Mouse (Mus musculus): ENCODE measurements around the gene Cdkal1. TPM values are rescaled to one million over a fixed set of nuclear protein-coding genes. Genes with fewer than 3 reads are reported as not detected.
A peak's percentile ranks its signal among the peaks of the same experiment; 100 is the strongest.

Gene Cdkal1
- 10.3 and 11.1 TPM in 2 replicates for polyA plus RNA-seq (2012; rRNA removed)

GRCm38 (mm10) chr13:29855281-29856031, at the start of gene Cdkal1:
Gene Cdkal1, minus strand, starts transcription at chr13:29855674.
- H3K4me3 ChIP-seq (replicated peaks; ENCODE audit: insufficient read depth, low read depth, low read length) = peak within 1 kb of the TSS; percentile 99
- no peaks in the 10 kb centered on the region for H3K4me1 ChIP-seq (ENCODE audit: control insufficient read depth, insufficient read depth, low read length)
- H3K27me3 ChIP-seq (ENCODE audit: control insufficient read depth, insufficient read depth, low read length) = no peaks in the 10 kb centered on the region
- TF ChIP-seq POLR2A (IDR thresholded peaks at IDR 0.05; ENCODE audit: borderline replicate concordance, insufficient read depth, low read length) (peak; percentile 70; the same call in 1 of the 2 replicates), CTCF (IDR thresholded peaks at IDR 0.05; ENCODE audit: borderline replicate concordance, insufficient read depth, low read depth, low read length) (peak; percentile 31; the same call in 1 of the 2 replicates)
- peak; percentile 87 to 90 for DNase-seq
- WGBS = under 1% methylated on average over 33 of the region's 33 CpGs
- peak within 1 kb of the TSS; percentile 84; the same call in 1 of the 2 replicates for H3K27ac ChIP-seq (ENCODE audit: insufficient read depth, low read length)

- Histone ChIP-seq H3K27me3 (ENCODE audit: control insufficient read depth, insufficient read depth, low read length) (no peaks in the 10 kb centered on the region), H3K4me3 (replicated peaks; ENCODE audit: insufficient read depth, low read depth, low read length) (no peak overlapping the region), H3K4me1 (ENCODE audit: control insufficient read depth, insufficient read depth, low read length) (no peaks in the 10 kb centered on the region), H3K27ac (ENCODE audit: insufficient read depth, low read length) (no peak overlapping the region)
- WGBS = 100% methylated on average over 1 of the region's 1 CpGs
- TF ChIP-seq CTCF (IDR thresholded peaks at IDR 0.05; ENCODE audit: borderline replicate concordance, insufficient read depth, low read depth, low read length) (no peak), POLR2A (IDR thresholded peaks at IDR 0.05; ENCODE audit: borderline replicate concordance, insufficient read depth, low read length) (no peak)
- DNase-seq = no peak
These were observed 47.9 kb upstream of the Cdkal1 start for GRCm38 (mm10) chr13:29903341-29903740.

GRCm38 (mm10) chr13:29902676-29903075, 47.2 kb upstream of the Cdkal1 start:
- no peak for TF ChIP-seq CTCF (IDR thresholded peaks at IDR 0.05; ENCODE audit: borderline replicate concordance, insufficient read depth, low read depth, low read length)
- no peak for TF ChIP-seq POLR2A (IDR thresholded peaks at IDR 0.05; ENCODE audit: borderline replicate concordance, insufficient read depth, low read length)

GRCm38 (mm10) chr13:29901641-29902040, 46.2 kb upstream of the Cdkal1 start:
- DNase-seq = no peak
- WGBS = 83% methylated on average over 4 of the region's 4 CpGs

More at GRCm38 (mm10) chr13:29902676-29903075, 47.2 kb upstream of the Cdkal1 start:
- no peak overlapping the region for H3K4me3 ChIP-seq (replicated peaks; ENCODE audit: insufficient read depth, low read depth, low read length)
- H3K4me1 ChIP-seq (ENCODE audit: control insufficient read depth, insufficient read depth, low read length) = no peaks in the 10 kb centered on the region
- WGBS = 95% methylated on average over 1 of the region's 1 CpGs
- no peak overlapping the region for H3K27ac ChIP-seq (ENCODE audit: insufficient read depth, low read length)
- no peaks in the 10 kb centered on the region for H3K27me3 ChIP-seq (ENCODE audit: control insufficient read depth, insufficient read depth, low read length)
- DNase-seq = no peak

GRCm38 (mm10) chr13:29866780-29867179, 11.3 kb upstream of the Cdkal1 start:
- no peak overlapping the region for H3K27ac ChIP-seq (ENCODE audit: insufficient read depth, low read length)
- DNase-seq = no peak
- H3K27me3 ChIP-seq (ENCODE audit: control insufficient read depth, insufficient read depth, low read length) = no peaks in the 10 kb centered on the region
- H3K4me3 ChIP-seq (replicated peaks; ENCODE audit: insufficient read depth, low read depth, low read length) = no peak overlapping the region
- H3K4me1 ChIP-seq (ENCODE audit: control insufficient read depth, insufficient read depth, low read length) = no peaks in the 10 kb centered on the region
- TF ChIP-seq CTCF (IDR thresholded peaks at IDR 0.05; ENCODE audit: borderline replicate concordance, insufficient read depth, low read depth, low read length) (no peak), POLR2A (IDR thresholded peaks at IDR 0.05; ENCODE audit: borderline replicate concordance, insufficient read depth, low read length) (no peak)
- WGBS = 99% methylated on average over 3 of the region's 3 CpGs

More at GRCm38 (mm10) chr13:29901641-29902040, 46.2 kb upstream of the Cdkal1 start:
- no peaks in the 10 kb centered on the region for H3K27me3 ChIP-seq (ENCODE audit: control insufficient read depth, insufficient read depth, low read length)
- H3K27ac ChIP-seq (ENCODE audit: insufficient read depth, low read length) = no peak overlapping the region
- no peaks in the 10 kb centered on the region for H3K4me1 ChIP-seq (ENCODE audit: control insufficient read depth, insufficient read depth, low read length)
- TF ChIP-seq POLR2A (IDR thresholded peaks at IDR 0.05; ENCODE audit: borderline replicate concordance, insufficient read depth, low read length) (no peak), CTCF (IDR thresholded peaks at IDR 0.05; ENCODE audit: borderline replicate concordance, insufficient read depth, low read depth, low read length) (no peak)
- H3K4me3 ChIP-seq (replicated peaks; ENCODE audit: insufficient read depth, low read depth, low read length) = no peak overlapping the region

GRCm38 (mm10) chr13:29864331-29864730, 8.9 kb upstream of the Cdkal1 start:
- DNase-seq = no peak
- H3K4me1 ChIP-seq (ENCODE audit: control insufficient read depth, insufficient read depth, low read length) = no peaks in the 10 kb centered on the region
- WGBS = 68% methylated on average over 6 of the region's 6 CpGs
- no peaks in the 10 kb centered on the region for H3K27me3 ChIP-seq (ENCODE audit: control insufficient read depth, insufficient read depth, low read length)
- no peak for TF ChIP-seq POLR2A (IDR thresholded peaks at IDR 0.05; ENCODE audit: borderline replicate concordance, insufficient read depth, low read length)
- TF ChIP-seq CTCF (IDR thresholded peaks at IDR 0.05; ENCODE audit: borderline replicate concordance, insufficient read depth, low read depth, low read length) = no peak
- H3K4me3 ChIP-seq (replicated peaks; ENCODE audit: insufficient read depth, low read depth, low read length) = no peak overlapping the region
- H3K27ac ChIP-seq (ENCODE audit: insufficient read depth, low read length) = no peak overlapping the region

- 65% methylated on average over 2 of the region's 2 CpGs for WGBS
- no peaks in the 10 kb centered on the region for H3K27me3 ChIP-seq (ENCODE audit: control insufficient read depth, insufficient read depth, low read length)
- H3K27ac ChIP-seq (ENCODE audit: insufficient read depth, low read length) = no peak overlapping the region
- H3K4me1 ChIP-seq (ENCODE audit: control insufficient read depth, insufficient read depth, low read length) = no peaks in the 10 kb centered on the region
- DNase-seq = no peak
- no peak overlapping the region for H3K4me3 ChIP-seq (replicated peaks; ENCODE audit: insufficient read depth, low read depth, low read length)
- TF ChIP-seq POLR2A (IDR thresholded peaks at IDR 0.05; ENCODE audit: borderline replicate concordance, insufficient read depth, low read length) = no peak
- TF ChIP-seq CTCF (IDR thresholded peaks at IDR 0.05; ENCODE audit: borderline replicate concordance, insufficient read depth, low read depth, low read length) = no peak
These were observed 4.6 kb upstream of the Cdkal1 start for GRCm38 (mm10) chr13:29860087-29860486.

GRCm38 (mm10) chr13:29857436-29857835, 2.0 kb upstream of the Cdkal1 start:
- TF ChIP-seq POLR2A (IDR thresholded peaks at IDR 0.05; ENCODE audit: borderline replicate concordance, insufficient read depth, low read length) (no peak), CTCF (IDR thresholded peaks at IDR 0.05; ENCODE audit: borderline replicate concordance, insufficient read depth, low read depth, low read length) (peak; percentile 58; the same call in 1 of the 2 replicates)
- H3K4me1 ChIP-seq (ENCODE audit: control insufficient read depth, insufficient read depth, low read length) = no peaks in the 10 kb centered on the region
- H3K27ac ChIP-seq (ENCODE audit: insufficient read depth, low read length) = no peak overlapping the region
- no peaks in the 10 kb centered on the region for H3K27me3 ChIP-seq (ENCODE audit: control insufficient read depth, insufficient read depth, low read length)
- DNase-seq = peak; percentile 37 to 60
- H3K4me3 ChIP-seq (replicated peaks; ENCODE audit: insufficient read depth, low read depth, low read length) = no peak overlapping the region
- 20% methylated on average over 4 of the region's 4 CpGs for WGBS
